Mouse (Mus musculus) ES-E14 (cell line): ENCODE measurements around the gene Creg2. TPM values are rescaled to one million over a fixed set of nuclear protein-coding genes. Genes with fewer than 3 reads are reported as not detected.

ENCODE experiments used
- DNase-seq: peaks from one replicate; pipeline ENCODE4 v3.0.0-alpha.2; 2013; ENCODE audit warnings: low read depth, low spot score
- H3K27ac ChIP-seq: 2 replicates; pipeline ENCODE4 v1.5.1; 2012; ENCODE audit warnings: low read depth, mild to moderate bottlenecking, low read length, moderate library complexity, mixed read lengths; ENCODE audit not compliant: poor library complexity, insufficient read depth, severe bottlenecking
- H3K36me3 ChIP-seq: 2 replicates; pipeline ENCODE4 v1.6.1; 2012; ENCODE audit warnings: mild to moderate bottlenecking, low read length, moderate library complexity, mixed read lengths; ENCODE audit not compliant: control insufficient read depth, poor library complexity, insufficient read depth, severe bottlenecking
- H3K4me1 ChIP-seq, 2 experiments: fragments of 150-350 bp in 1 of 2; sonication (generic) in 1 of 2; 2 replicates each; pipeline ENCODE4 v1.6.1; 2012; ENCODE audit warnings: low read length in 2 of 2, mild to moderate bottlenecking in 1 of 2, mixed read lengths in 1 of 2; ENCODE audit not compliant: control insufficient read depth in 2 of 2, insufficient read depth in 2 of 2, poor library complexity in 1 of 2
- H3K4me3 ChIP-seq, 2 experiments: fragments of 150-350 bp in 1 of 2; sonication (generic) in 1 of 2; 2 replicates each; pipeline ENCODE4 v1.5.1; 2012; ENCODE audit warnings: low read length in 2 of 2, low read depth in 1 of 2, mild to moderate bottlenecking in 1 of 2, mixed read lengths in 1 of 2; ENCODE audit not compliant: insufficient read depth in 1 of 2, poor library complexity in 1 of 2, severe bottlenecking in 1 of 2
- H3K9ac ChIP-seq: 2 replicates; pipeline ENCODE4 v1.6.1; 2012; ENCODE audit warnings: low read depth, mild to moderate bottlenecking, low read length, mixed read lengths; ENCODE audit not compliant: poor library complexity, insufficient read depth, severe bottlenecking
- H3K9me3 ChIP-seq: fragments of 150-350 bp; sonication (generic); 2 replicates; pipeline ENCODE4 v1.6.1; 2012; ENCODE audit warnings: low read depth, mild to moderate bottlenecking, low read length; ENCODE audit not compliant: control insufficient read depth, insufficient read depth
- CHD2 ChIP-seq: IDR thresholded peaks from 2 replicates; pipeline ENCODE4 v1.6.1; 2014; ENCODE audit warnings: mild to moderate bottlenecking, low read depth, low read length, inconsistent platforms
- HCFC1 ChIP-seq: IDR thresholded peaks from 2 replicates; pipeline ENCODE4 v1.6.1; 2012; ENCODE audit warnings: low read length, inconsistent platforms, borderline replicate concordance; ENCODE audit not compliant: insufficient read depth
- MAFK ChIP-seq: IDR thresholded peaks from 2 replicates; pipeline ENCODE4 v1.6.1; 2014; ENCODE audit warnings: mild to moderate bottlenecking, low read depth, low read length, inconsistent platforms; ENCODE audit not compliant: insufficient read depth
- ZC3H11A ChIP-seq: IDR thresholded peaks from 2 replicates; pipeline ENCODE4 v1.6.1; 2012; ENCODE audit warnings: low read depth, mild to moderate bottlenecking, inconsistent platforms, low read length, borderline replicate concordance
- ZNF384 ChIP-seq: IDR thresholded peaks from 2 replicates; pipeline ENCODE4 v1.6.1; 2012; ENCODE audit warnings: low read depth, low read length, inconsistent platforms
- in situ Hi-C, 2 experiments: fragments of 600-800 bp; cut with MboI; formaldehyde crosslinking; loops; one replicate each; pipeline ENCODE4 v1.15.1; 2025; ENCODE audit warnings: low sequenced_read_pairs in 2 of 2, inconsistent platforms in 1 of 2; ENCODE audit not compliant: unreplicated experiment in 2 of 2
- total RNA-seq: library from RNA; depleted of rRNA; stranded (reverse); fragments of 300-350 nt; gene quantifications from 2 replicates; pipeline ENCODE4 v1.2.3, GENCODE M21; 2012

Creg2 gene
- total RNA-seq, 1 experiment = 0.22 TPM

DNA sequence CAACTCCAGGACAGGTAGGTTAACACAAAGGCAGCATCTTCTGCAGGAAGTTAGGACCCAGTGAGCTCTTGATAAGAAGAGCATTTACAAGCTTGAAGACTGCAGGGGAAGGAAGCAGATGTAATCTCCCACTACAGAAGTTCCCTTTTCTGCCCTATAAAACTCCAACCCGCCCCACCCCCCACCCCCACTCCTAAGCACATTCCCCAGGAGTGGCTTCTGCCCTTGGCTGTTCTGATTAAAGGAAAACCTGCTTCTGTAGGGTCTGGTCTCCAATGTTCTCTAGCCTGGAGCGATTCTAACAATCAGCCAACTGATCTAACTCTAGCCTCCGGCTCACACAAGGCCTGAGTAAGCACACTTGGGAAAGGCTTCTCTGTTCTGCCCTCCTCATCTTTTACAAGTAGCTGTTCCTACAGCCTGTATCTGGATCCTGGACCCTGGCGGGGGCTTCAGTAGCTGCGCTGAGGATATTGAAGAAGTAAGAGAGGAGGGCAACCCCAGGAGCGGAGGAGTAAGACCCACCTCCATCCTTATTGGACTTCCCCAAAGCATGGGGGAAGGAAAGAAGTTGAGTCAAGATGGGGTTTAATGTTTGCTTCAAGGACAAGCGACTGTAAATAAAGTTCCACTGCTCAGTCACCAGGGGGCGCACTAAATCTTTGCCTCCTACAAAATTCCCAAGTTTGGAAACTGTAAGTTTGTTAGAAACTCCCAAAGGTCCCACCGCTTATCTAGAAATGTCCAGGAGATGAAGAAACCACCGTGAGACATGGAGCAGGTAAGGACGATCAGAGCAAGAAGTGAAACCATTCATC is 36.6 kb downstream of the Creg2 start:
- TF ChIP-seq MAFK (no peak), ZC3H11A (0 out of 2 replicates have a peak, but pooled peaks have one; percentile 18)
- Histone ChIP-seq H3K27ac (no peak overlapping the region), H3K4me3 (no peak overlapping the region; a peak in 1 of 4 replicates), H3K4me1 (peaks cover 0 to 6% of the 10 kb centered on the region in 2 experiments; a peak in 1 of 4 replicates), H3K36me3 (no peaks in the 10 kb centered on the region), H3K9me3 (no peaks in the 10 kb centered on the region), H3K9ac (no peak overlapping the region; the same call in 1 of the 2 replicates)
- DNase-seq = peak; percentile 69
- in situ Hi-C loops = no loop called here

GRCm38 (mm10) chr1:39613061-39613460 is 38.2 kb downstream of the Creg2 start:
- H3K9me3 ChIP-seq = no peaks in the 10 kb centered on the region
- no peak for DNase-seq
- H3K4me3 ChIP-seq = no peak overlapping the region
- peaks cover 0 to 6% of the 10 kb centered on the region in 2 experiments; a peak in 1 of 4 replicates for H3K4me1 ChIP-seq
- H3K9ac ChIP-seq = no peak overlapping the region
- H3K36me3 ChIP-seq = no peaks in the 10 kb centered on the region
- no peak overlapping the region for H3K27ac ChIP-seq
- TF ChIP-seq ZNF384 = no peak
- no peak for TF ChIP-seq HCFC1
- TF ChIP-seq MAFK = no peak
- TF ChIP-seq CHD2 = no peak
- no peak for TF ChIP-seq ZC3H11A
- in situ Hi-C loops = no loop called here

GRCm38 (mm10) chr1:39612491-39612890 is 38.8 kb downstream of the Creg2 start:
- Histone ChIP-seq H3K36me3 (no peaks in the 10 kb centered on the region), H3K4me1 (peaks cover 0 to 6% of the 10 kb centered on the region in 2 experiments; a peak in 1 of 4 replicates), H3K9me3 (no peaks in the 10 kb centered on the region), H3K9ac (no peak overlapping the region), H3K27ac (no peak overlapping the region), H3K4me3 (no peak overlapping the region)
- in situ Hi-C loops = no loop called here
- no peak for DNase-seq
- TF ChIP-seq ZNF384 = no peak
- TF ChIP-seq MAFK = no peak
- TF ChIP-seq HCFC1 = no peak
- TF ChIP-seq CHD2 = no peak
- no peak for TF ChIP-seq ZC3H11A

GRCm38 (mm10) chr1:39608534-39608933 is 42.7 kb downstream of the Creg2 start:
- DNase-seq = no peak
- TF ChIP-seq CHD2 (no peak), ZNF384 (no peak), ZC3H11A (no peak), HCFC1 (no peak), MAFK (no peak)

More at GRCm38 (mm10) chr1:39608534-39608933, 42.7 kb downstream of the Creg2 start:
- Histone ChIP-seq H3K27ac (no peak overlapping the region), H3K9ac (no peak overlapping the region), H3K4me3 (no peak overlapping the region), H3K4me1 (no peaks in the 10 kb centered on the region), H3K9me3 (no peaks in the 10 kb centered on the region), H3K36me3 (no peaks in the 10 kb centered on the region)
- in situ Hi-C loops = no loop called here
